Mouse (Mus musculus) liver, adult 2 months (tissue): ENCODE measurements around the gene Ccdc170.

Experiments
- CTCF ChIP-seq: fragments of 200-500 bp; IDR thresholded peaks from 2 replicates; pipeline ENCODE4 v1.5.1; 2011; ENCODE audit warnings: low read depth, low read length, control low read depth
- POLR2A ChIP-seq: fragments of 200-500 bp; IDR thresholded peaks from 2 replicates; pipeline ENCODE4 v1.6.1; 2011; ENCODE audit warnings: low read length, control low read depth; ENCODE audit not compliant: insufficient read depth; ENCODE audit errors: extremely low read depth

DNA sequence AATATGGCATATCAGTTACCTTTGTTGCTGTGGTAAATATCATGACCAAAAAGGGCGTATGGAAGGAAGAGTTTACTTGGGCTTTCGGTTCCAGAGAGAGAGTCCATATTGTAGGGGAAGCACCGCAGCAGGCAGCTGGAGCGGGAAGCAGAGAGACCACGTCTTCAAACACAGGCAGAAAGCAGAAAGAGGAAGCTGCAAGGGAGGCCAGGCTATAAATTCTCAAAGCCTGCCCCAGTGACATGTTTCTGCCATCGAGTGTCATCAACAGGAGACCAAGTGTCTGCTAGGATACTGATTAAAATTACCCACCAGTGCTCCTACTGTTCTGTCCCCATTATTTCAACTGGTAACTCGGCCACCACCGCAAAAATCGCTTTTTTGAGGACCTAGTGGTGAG, 2.7 kb downstream of the Ccdc170 start:
- TF ChIP-seq CTCF (no peak), POLR2A (no peak)
